Mouse (Mus musculus) gastrocnemius, postnatal 10 days (tissue): ENCODE measurements around the gene Ppa2. TPM values are rescaled to one million over a fixed set of nuclear protein-coding genes. Genes with fewer than 3 reads are reported as not detected.

Experiments used
- DNase-seq: peaks from one replicate; pipeline ENCODE4 v3.0.0; 2021; ENCODE audit warnings: mixed read lengths
- total RNA-seq, 2 experiments: library from RNA; stranded (reverse); gene quantifications; 2 replicates each; pipeline ENCODE4 v1.2.3; 2021

Ppa2 gene
- total RNA-seq, 2 experiments from 2014 or later = 51.0 to 51.3 TPM

DNA sequence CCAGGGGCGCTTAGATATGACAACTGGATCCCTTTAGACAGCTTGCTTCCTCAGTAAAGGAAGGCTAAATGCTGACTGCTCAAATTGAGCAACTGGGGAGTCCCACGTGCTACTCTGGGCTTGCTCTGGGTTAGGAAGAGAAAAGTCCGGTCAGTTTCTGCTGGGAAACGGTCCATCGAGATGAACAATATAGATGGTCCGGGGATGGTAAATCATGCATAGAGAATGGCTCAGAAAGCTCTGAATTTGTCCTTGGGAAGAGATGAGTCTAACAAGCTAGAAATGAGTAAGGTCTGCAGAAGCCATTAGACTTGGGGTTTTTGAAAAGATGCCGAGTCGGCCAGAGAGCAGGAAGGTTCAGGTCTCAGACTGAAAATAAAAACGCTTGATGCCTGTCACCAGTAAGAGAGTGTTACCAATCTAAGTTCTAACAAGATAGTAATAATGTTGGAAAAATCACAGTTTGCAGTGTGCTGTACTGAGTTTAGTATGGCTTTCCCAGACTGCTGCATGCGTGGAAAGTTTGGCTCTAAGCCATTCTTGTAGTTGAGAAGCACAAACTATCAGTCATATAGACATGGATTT, 80.0 kb downstream of the Ppa2 start:
- DNase-seq = no peak

- no peak for DNase-seq
Observed at GRCm38 (mm10) chr3:133394531-133394930, 84.6 kb downstream of the Ppa2 start.

DNA sequence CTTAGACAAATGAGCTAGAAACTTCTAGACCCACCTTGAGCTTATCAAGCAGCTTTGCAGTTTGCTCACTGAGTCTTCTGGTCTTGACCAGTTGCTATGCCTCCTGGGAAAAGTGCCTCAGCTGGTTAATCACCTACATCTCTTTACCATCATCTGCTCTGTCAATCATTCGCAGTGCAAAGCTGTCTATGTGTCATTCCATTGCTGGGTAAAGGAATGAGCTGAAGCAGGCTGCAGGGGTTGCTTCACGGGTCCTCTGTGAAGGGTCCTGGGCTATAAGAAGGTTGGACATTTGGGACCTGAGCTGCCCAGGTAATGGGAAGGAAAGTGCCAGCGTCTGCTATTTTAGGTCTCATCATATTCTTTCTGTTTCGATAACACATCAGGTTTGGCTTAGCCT, 93.9 kb downstream of the Ppa2 start:
- no peak for DNase-seq

DNA sequence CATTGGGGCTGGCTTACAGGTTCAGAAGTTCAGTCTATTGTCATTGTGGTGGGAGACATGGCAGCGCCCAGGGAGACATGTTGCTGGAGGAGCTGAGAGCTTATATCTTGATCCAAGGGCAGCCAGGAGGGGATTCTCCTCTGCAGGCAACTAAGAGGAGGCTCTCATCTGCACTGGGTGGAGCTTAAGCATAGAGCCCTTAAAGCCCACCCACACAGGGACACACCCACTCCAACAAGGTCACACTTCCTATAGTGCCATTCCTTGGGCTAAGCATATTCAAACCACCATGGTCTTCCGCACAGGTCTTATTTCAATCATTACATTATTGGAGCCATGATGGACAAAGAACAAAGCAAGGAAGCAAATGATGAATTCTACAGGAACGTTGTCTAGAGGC, 95.7 kb downstream of the Ppa2 start:
- no peak for DNase-seq

GRCm38 (mm10) chr3:133406248-133406647, 96.3 kb downstream of the Ppa2 start:
- no peak for DNase-seq

- no peak for DNase-seq
Observed at GRCm38 (mm10) chr3:133411123-133411675, 101.3 kb downstream of the Ppa2 start.

DNA sequence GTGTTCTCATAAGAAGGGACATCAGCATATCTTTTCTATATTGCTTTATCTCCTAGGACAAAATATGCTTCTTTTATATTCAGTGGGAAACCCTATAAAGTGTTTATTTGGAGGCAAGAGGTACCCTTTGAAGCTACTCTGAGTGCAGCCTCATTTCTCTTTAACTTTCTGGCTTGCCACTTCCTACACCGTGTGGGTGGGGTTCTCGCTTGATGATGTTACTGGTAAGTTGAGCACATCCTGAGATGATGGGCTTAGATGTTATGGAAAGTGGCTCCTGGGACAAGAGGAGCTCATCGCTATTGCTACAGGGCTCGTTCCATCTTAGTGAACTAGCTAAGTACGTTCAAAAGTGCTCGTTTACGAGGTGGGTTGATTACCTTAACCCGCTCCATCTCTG, 101.9 kb downstream of the Ppa2 start:
- no peak for DNase-seq

GRCm38 (mm10) chr3:133414747-133415146, 104.8 kb downstream of the Ppa2 start:
- no peak for DNase-seq

GRCm38 (mm10) chr3:133423073-133423472, 113.2 kb downstream of the Ppa2 start:
- no peak for DNase-seq

Other genes starting within 250 kb of the Ppa2 start
- 1 to 10 TPM; 7.4 to 8.6 TPM for gene Ints12, start 218.3 kb upstream of the Ppa2 start, total RNA-seq
- 1 to 10 TPM; 5.9 to 7.0 TPM for gene Gstcd, start 218.1 kb upstream of the Ppa2 start, total RNA-seq
- gene Arhgef38, start 75.2 kb upstream of the Ppa2 start, total RNA-seq = not detected
- gene Tet2, start 235.0 kb downstream of the Ppa2 start, total RNA-seq = 10 to 100 TPM; 44.6 to 67.4 TPM